Mouse (Mus musculus) midbrain, embryonic 14.5 days (tissue): ENCODE measurements around the gene Clpsl2. TPM values are rescaled to one million over a fixed set of nuclear protein-coding genes. Genes with fewer than 3 reads are reported as not detected.

Experiments
- ATAC-seq: fragments of 200-750 bp; cut with Nextera tagmentation; 2 replicates; pipeline ENCODE4 v1.8.0; 2017; ENCODE audit warnings: moderate number of reproducible peaks, moderate library complexity; ENCODE audit not compliant: low FRiP score, low TSS enrichment
- DNase-seq: peaks from one replicate; pipeline ENCODE4 v3.0.0-alpha.2; 2015
- H3K27ac ChIP-seq: fragments of 300-500 bp; sonication (generic); replicated peaks from 2 replicates; pipeline ENCODE4 v1.5.1; 2014; ENCODE audit warnings: mild to moderate bottlenecking, low read depth, low read length, moderate library complexity
- H3K27me3 ChIP-seq: fragments of 300-500 bp; sonication (generic); 2 replicates; pipeline ENCODE4 v1.6.1; 2014; ENCODE audit warnings: low read length, control low read depth, mixed read lengths; ENCODE audit not compliant: control insufficient read depth, insufficient read depth
- H3K36me3 ChIP-seq: fragments of 300-500 bp; sonication (generic); 2 replicates; pipeline ENCODE4 v1.6.1; 2014; ENCODE audit warnings: low read length, control low read depth; ENCODE audit not compliant: control insufficient read depth, insufficient read depth
- H3K4me1 ChIP-seq: fragments of 300-500 bp; sonication (generic); 2 replicates; pipeline ENCODE4 v1.6.1; 2014; ENCODE audit warnings: mild to moderate bottlenecking, antibody characterized with exemption, low read length, control low read depth; ENCODE audit not compliant: control insufficient read depth, insufficient read depth
- H3K4me2 ChIP-seq: fragments of 300-500 bp; sonication (generic); 2 replicates; pipeline ENCODE4 v1.6.1; 2014; ENCODE audit warnings: mild to moderate bottlenecking, low read length, moderate library complexity
- H3K4me3 ChIP-seq: fragments of 300-500 bp; sonication (generic); replicated peaks from 2 replicates; pipeline ENCODE4 v1.5.1; 2014; ENCODE audit warnings: low read depth, low read length
- H3K9ac ChIP-seq: fragments of 300-500 bp; sonication (generic); replicated peaks from 2 replicates; pipeline ENCODE4 v1.6.1; 2014; ENCODE audit warnings: mild to moderate bottlenecking, low read length, moderate library complexity
- H3K9me3 ChIP-seq: fragments of 300-500 bp; sonication (generic); 2 replicates; pipeline ENCODE4 v1.6.1; 2016; ENCODE audit warnings: low read length, control low read depth, mixed read lengths; ENCODE audit not compliant: control insufficient read depth
- WGBS: fragments of 180-500 bp; shearing (Covaris S2); extraction: QIAGEN DNeasy Blood & Tissue Kit; methylation state at CpG from one replicate; pipeline ENCODE4 v1.1.7; 2014; 5-methylcytosine and 5-hydroxymethylcytosine counted together
- polyA plus RNA-seq: library from polyadenylated mRNA; unstranded; fragments of >200 nt; fragmentation: Nextera tagmentation; extraction: Ambion mirVana; gene quantifications from 2 replicates; pipeline ENCODE4 v1.2.1, GENCODE M21; 2014

Gene Clpsl2
- polyA plus RNA-seq, 1 experiment from 2014 or later: not detected

GRCm38 (mm10) chr17:28560598-28560997, 11.4 kb downstream of the Clpsl2 start, which contains the start of gene Clps:
Gene Clps, minus strand, starts transcription at chr17:28560766.
- WGBS: 90% methylated on average over 4 of the region's 4 CpGs

GRCm38 (mm10) chr17:28561613-28562012, 12.4 kb downstream of the Clpsl2 start:
- DNase-seq: no peak
- Histone ChIP-seq H3K36me3 (no peaks in the 10 kb centered on the region), H3K9me3 (no peaks in the 10 kb centered on the region), H3K4me2 (no peak overlapping the region), H3K4me3 (no peak overlapping the region), H3K4me1 (0 out of 2 replicates have a peak, but pooled peaks cover 3% of the 10 kb centered on the region), H3K27ac (no peak overlapping the region), H3K27me3 (no peaks in the 10 kb centered on the region), H3K9ac (no peak overlapping the region)
- no peak for ATAC-seq
- 65% methylated on average over 7 of the region's 7 CpGs for WGBS

More at GRCm38 (mm10) chr17:28560598-28560997, 11.4 kb downstream of the Clpsl2 start, which contains the start of gene Clps:
- Histone ChIP-seq H3K27me3 (no peaks in the 10 kb centered on the region), H3K36me3 (no peaks in the 10 kb centered on the region), H3K4me2 (no peak within 1 kb of the TSS), H3K9ac (no peak within 1 kb of the TSS), H3K4me3 (no peak within 1 kb of the TSS), H3K4me1 (0 out of 2 replicates have a peak, but pooled peaks cover 3% of the 10 kb centered on the region), H3K9me3 (no peaks in the 10 kb centered on the region), H3K27ac (no peak within 1 kb of the TSS)
- no peak for ATAC-seq
- no peak for DNase-seq

GRCm38 (mm10) chr17:28565181-28565580, 16.0 kb downstream of the Clpsl2 start:
- H3K4me3 ChIP-seq: no peak overlapping the region
- no peak overlapping the region for H3K4me2 ChIP-seq
- H3K4me1 ChIP-seq: no peaks in the 10 kb centered on the region
- ATAC-seq (no peak), DNase-seq (no peak)
- H3K9ac ChIP-seq: no peak overlapping the region
- no peaks in the 10 kb centered on the region for H3K36me3 ChIP-seq
- H3K9me3 ChIP-seq: no peaks in the 10 kb centered on the region
- H3K27me3 ChIP-seq: no peaks in the 10 kb centered on the region
- H3K27ac ChIP-seq: no peak overlapping the region

- DNase-seq: no peak
- no peaks in the 10 kb centered on the region for H3K9me3 ChIP-seq
- WGBS: 26% methylated on average over 3 of the region's 3 CpGs
- H3K27me3 ChIP-seq: no peaks in the 10 kb centered on the region
- no peak overlapping the region for H3K4me3 ChIP-seq
- H3K4me2 ChIP-seq: no peak overlapping the region
- H3K4me1 ChIP-seq: no peaks in the 10 kb centered on the region
- no peak overlapping the region for H3K27ac ChIP-seq
- ATAC-seq: no peak
- H3K9ac ChIP-seq: no peak overlapping the region
- H3K36me3 ChIP-seq: no peaks in the 10 kb centered on the region
Observed at GRCm38 (mm10) chr17:28567541-28567940, 18.3 kb downstream of the Clpsl2 start.

GRCm38 (mm10) chr17:28571868-28572267, 22.7 kb downstream of the Clpsl2 start:
- DNase-seq: no peak
- 88% methylated on average over 3 of the region's 3 CpGs for WGBS
- no peaks in the 10 kb centered on the region for H3K27me3 ChIP-seq

GRCm38 (mm10) chr17:28572521-28572920, 23.3 kb downstream of the Clpsl2 start:
- H3K4me1 ChIP-seq: peaks cover 9% of the 10 kb centered on the region
- 87% methylated on average over 7 of the region's 7 CpGs for WGBS
- H3K36me3 ChIP-seq: no peaks in the 10 kb centered on the region

More at GRCm38 (mm10) chr17:28571868-28572267, 22.7 kb downstream of the Clpsl2 start:
- no peak overlapping the region for H3K4me3 ChIP-seq
- no peak overlapping the region for H3K9ac ChIP-seq
- no peaks in the 10 kb centered on the region for H3K36me3 ChIP-seq
- H3K4me1 ChIP-seq: peaks cover 9% of the 10 kb centered on the region
- H3K9me3 ChIP-seq: no peaks in the 10 kb centered on the region
- no peak overlapping the region for H3K4me2 ChIP-seq
- no peak overlapping the region for H3K27ac ChIP-seq
- ATAC-seq: no peak

GRCm38 (mm10) chr17:28572941-28573340, 23.7 kb downstream of the Clpsl2 start:
- WGBS: 87% methylated on average over 6 of the region's 6 CpGs
- ATAC-seq: no peak
- DNase-seq: no peak

More at GRCm38 (mm10) chr17:28572521-28572920, 23.3 kb downstream of the Clpsl2 start:
- H3K27me3 ChIP-seq: no peaks in the 10 kb centered on the region
- no peak overlapping the region for H3K4me2 ChIP-seq
- no peak overlapping the region for H3K4me3 ChIP-seq
- no peaks in the 10 kb centered on the region for H3K9me3 ChIP-seq
- ATAC-seq: no peak
- DNase-seq: no peak
- no peak overlapping the region for H3K9ac ChIP-seq
- H3K27ac ChIP-seq: no peak overlapping the region

GRCm38 (mm10) chr17:28575244-28576125, 26.3 kb downstream of the Clpsl2 start, which contains the start of gene Lhfpl5:
Gene Lhfpl5, plus strand, starts transcription at chr17:28575641.
- H3K4me1 ChIP-seq: peaks cover 9% of the 10 kb centered on the region
- no peak within 1 kb of the TSS for H3K27ac ChIP-seq
- no peaks in the 10 kb centered on the region for H3K27me3 ChIP-seq
- DNase-seq (peak; percentile 81), ATAC-seq (peak; percentile 62; the same call in 1 of the 2 replicates)
- peak within 1 kb of the TSS; percentile 53; the same call in 1 of the 2 replicates for H3K9ac ChIP-seq
- H3K9me3 ChIP-seq: no peaks in the 10 kb centered on the region
- no peaks in the 10 kb centered on the region for H3K36me3 ChIP-seq
- peak within 1 kb of the TSS; percentile 39 for H3K4me3 ChIP-seq
- H3K4me2 ChIP-seq: peak within 1 kb of the TSS; percentile 67
- 16% methylated on average over 49 of the region's 50 CpGs for WGBS

More at GRCm38 (mm10) chr17:28572941-28573340, 23.7 kb downstream of the Clpsl2 start:
- no peaks in the 10 kb centered on the region for H3K36me3 ChIP-seq
- no peaks in the 10 kb centered on the region for H3K9me3 ChIP-seq
- H3K27me3 ChIP-seq: no peaks in the 10 kb centered on the region
- no peak overlapping the region for H3K4me3 ChIP-seq
- H3K4me2 ChIP-seq: no peak overlapping the region
- H3K4me1 ChIP-seq: peaks cover 9% of the 10 kb centered on the region
- H3K9ac ChIP-seq: no peak overlapping the region
- no peak overlapping the region for H3K27ac ChIP-seq
